Mouse (Mus musculus): ENCODE results near the gene App.

DNA sequence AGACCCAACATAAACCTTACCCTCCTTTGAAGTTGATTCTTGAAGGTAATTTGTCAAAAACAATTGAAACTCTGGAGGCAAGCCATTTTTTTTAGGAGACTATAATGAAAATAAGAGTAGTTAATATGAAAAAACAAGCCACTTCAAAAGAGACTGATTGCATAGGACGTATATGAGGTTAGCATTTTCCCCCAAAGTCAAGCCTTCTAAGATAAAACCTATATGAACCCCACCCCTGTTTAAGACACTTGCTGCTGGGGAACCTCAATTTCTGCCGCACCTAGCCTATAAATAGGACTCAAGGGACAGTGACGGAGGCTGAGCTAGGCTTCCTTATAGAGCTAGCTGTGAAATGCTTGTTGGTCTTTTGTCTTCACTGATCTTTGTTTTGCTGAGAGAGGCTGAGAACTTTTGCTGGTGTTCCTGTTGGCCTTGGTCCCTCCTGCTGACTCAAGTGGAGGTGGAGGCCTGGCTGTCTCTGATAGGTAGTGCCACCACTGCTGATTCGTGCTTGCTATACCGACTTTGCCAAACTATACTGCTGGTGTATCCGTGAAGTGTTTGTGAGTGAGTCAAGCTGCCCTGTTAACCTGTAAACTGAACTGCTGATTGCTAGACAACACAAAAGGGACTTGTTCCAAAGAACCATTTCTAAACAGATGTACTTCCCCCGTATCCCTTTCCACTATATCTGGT lies 42.6 kb downstream of the App start:
- TF ChIP-seq CTCF (IDR thresholded peaks at IDR 0.05; ENCODE audit: low read depth, low read length) (no peak), POLR2A (IDR thresholded peaks at IDR 0.05; ENCODE audit: extremely low read depth, insufficient read depth, low read length) (no peak)

Data from liver, adult 2 months (tissue).